Mouse (Mus musculus): Measurements from ENCODE around the gene Pitpnm3. TPM values are rescaled to one million over a fixed set of nuclear protein-coding genes. Genes with fewer than 3 reads are reported as not detected.

Pitpnm3 gene
- polyA plus RNA-seq, 1 experiment from 2014 or later: 1.4 TPM

GRCm38 (mm10) chr11:72120354-72120753 lies 15.2 kb downstream of the Pitpnm3 start:
- no peak overlapping the region for H3K4me3 ChIP-seq (ENCODE audit: low read depth, low read length)
- no peak for DNase-seq (ENCODE audit: low spot score)
- no peak overlapping the region for H3K27ac ChIP-seq (ENCODE audit: low read depth)
- H3K27me3 ChIP-seq (replicated peaks; ENCODE audit: control insufficient read depth, insufficient read depth, low read length): no peaks in the 10 kb centered on the region
- H3K4me2 ChIP-seq (ENCODE audit: low read length): no peak overlapping the region
- no peaks in the 10 kb centered on the region for H3K36me3 ChIP-seq (ENCODE audit: control insufficient read depth, insufficient read depth, low read length)
- WGBS: 82% methylated on average over 6 of the region's 6 CpGs
- H3K9me3 ChIP-seq (ENCODE audit: control insufficient read depth, low read length): no peaks in the 10 kb centered on the region
- no peak for ATAC-seq (replicated peaks; ENCODE audit: low FRiP score, low TSS enrichment, low read depth)
- no peak overlapping the region for H3K9ac ChIP-seq (ENCODE audit: low read length)
- H3K4me1 ChIP-seq (replicated peaks; ENCODE audit: control insufficient read depth, insufficient read depth, low read length): no peaks in the 10 kb centered on the region

- 80% methylated on average over 3 of the region's 3 CpGs for WGBS
- no peak for DNase-seq (ENCODE audit: low spot score)
- Histone ChIP-seq H3K27me3 (replicated peaks; ENCODE audit: control insufficient read depth, insufficient read depth, low read length) (no peaks in the 10 kb centered on the region), H3K4me2 (ENCODE audit: low read length) (no peak overlapping the region), H3K4me1 (replicated peaks; ENCODE audit: control insufficient read depth, insufficient read depth, low read length) (no peaks in the 10 kb centered on the region), H3K9ac (ENCODE audit: low read length) (no peak overlapping the region), H3K4me3 (ENCODE audit: low read depth, low read length) (no peak overlapping the region), H3K9me3 (ENCODE audit: control insufficient read depth, low read length) (no peaks in the 10 kb centered on the region), H3K36me3 (ENCODE audit: control insufficient read depth, insufficient read depth, low read length) (no peaks in the 10 kb centered on the region), H3K27ac (ENCODE audit: low read depth) (no peak overlapping the region)
- ATAC-seq (replicated peaks; ENCODE audit: low FRiP score, low TSS enrichment, low read depth): no peak
Observed at GRCm38 (mm10) chr11:72118630-72119029, 16.9 kb downstream of the Pitpnm3 start.

GRCm38 (mm10) chr11:72113296-72113695 lies 22.3 kb downstream of the Pitpnm3 start:
- ATAC-seq (replicated peaks; ENCODE audit: low FRiP score, low TSS enrichment, low read depth): no peak

GRCm38 (mm10) chr11:72110726-72111125 lies 24.9 kb downstream of the Pitpnm3 start:
- Histone ChIP-seq H3K4me2 (ENCODE audit: low read length) (no peak overlapping the region), H3K9ac (ENCODE audit: low read length) (no peak overlapping the region), H3K27me3 (replicated peaks; ENCODE audit: control insufficient read depth, insufficient read depth, low read length) (no peaks in the 10 kb centered on the region), H3K9me3 (ENCODE audit: control insufficient read depth, low read length) (no peaks in the 10 kb centered on the region), H3K36me3 (ENCODE audit: control insufficient read depth, insufficient read depth, low read length) (no peaks in the 10 kb centered on the region), H3K27ac (ENCODE audit: low read depth) (no peak overlapping the region), H3K4me3 (ENCODE audit: low read depth, low read length) (no peak overlapping the region), H3K4me1 (replicated peaks; ENCODE audit: control insufficient read depth, insufficient read depth, low read length) (no peaks in the 10 kb centered on the region)
- DNase-seq (ENCODE audit: low spot score) (no peak), ATAC-seq (replicated peaks; ENCODE audit: low FRiP score, low TSS enrichment, low read depth) (no peak)
- WGBS: 43% methylated on average over 3 of the region's 3 CpGs

More at GRCm38 (mm10) chr11:72113296-72113695, 22.3 kb downstream of the Pitpnm3 start:
- no peaks in the 10 kb centered on the region for H3K36me3 ChIP-seq (ENCODE audit: control insufficient read depth, insufficient read depth, low read length)
- no peak overlapping the region for H3K9ac ChIP-seq (ENCODE audit: low read length)
- H3K4me3 ChIP-seq (ENCODE audit: low read depth, low read length): no peak overlapping the region
- no peaks in the 10 kb centered on the region for H3K27me3 ChIP-seq (replicated peaks; ENCODE audit: control insufficient read depth, insufficient read depth, low read length)
- 55% methylated on average over 4 of the region's 4 CpGs for WGBS
- no peak for DNase-seq (ENCODE audit: low spot score)
- H3K27ac ChIP-seq (ENCODE audit: low read depth): no peak overlapping the region
- no peaks in the 10 kb centered on the region for H3K4me1 ChIP-seq (replicated peaks; ENCODE audit: control insufficient read depth, insufficient read depth, low read length)
- H3K9me3 ChIP-seq (ENCODE audit: control insufficient read depth, low read length): no peaks in the 10 kb centered on the region
- no peak overlapping the region for H3K4me2 ChIP-seq (ENCODE audit: low read length)

DNA sequence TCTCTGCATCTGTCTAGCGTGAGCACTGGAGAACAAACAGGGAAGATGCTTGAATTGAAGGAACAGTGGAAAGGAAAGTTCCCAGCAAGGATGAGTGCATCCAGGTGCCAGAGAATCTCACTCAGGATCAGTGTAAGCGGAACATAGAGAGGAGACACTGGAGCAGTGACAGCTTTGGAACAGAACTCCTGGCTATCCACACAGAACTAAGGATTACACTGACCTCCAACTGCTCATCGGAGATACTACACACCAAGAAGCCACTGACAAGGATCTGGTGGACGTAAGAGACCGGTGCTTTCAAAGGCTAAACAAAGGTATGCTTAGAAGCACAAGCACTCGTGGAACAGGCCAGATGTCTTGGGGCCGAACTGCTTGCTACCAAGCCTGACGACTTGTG lies 31.4 kb downstream of the Pitpnm3 start:
- Histone ChIP-seq H3K4me1 (replicated peaks; ENCODE audit: control insufficient read depth, insufficient read depth, low read length) (no peaks in the 10 kb centered on the region), H3K9ac (ENCODE audit: low read length) (no peak overlapping the region), H3K27me3 (replicated peaks; ENCODE audit: control insufficient read depth, insufficient read depth, low read length) (no peaks in the 10 kb centered on the region), H3K4me3 (ENCODE audit: low read depth, low read length) (no peak overlapping the region), H3K9me3 (ENCODE audit: control insufficient read depth, low read length) (no peaks in the 10 kb centered on the region), H3K36me3 (ENCODE audit: control insufficient read depth, insufficient read depth, low read length) (no peaks in the 10 kb centered on the region), H3K27ac (ENCODE audit: low read depth) (no peak overlapping the region), H3K4me2 (ENCODE audit: low read length) (no peak overlapping the region)
- DNase-seq (ENCODE audit: low spot score) (no peak), ATAC-seq (replicated peaks; ENCODE audit: low FRiP score, low TSS enrichment, low read depth) (no peak)
- WGBS: 60% methylated on average over 8 of the region's 8 CpGs

DNA sequence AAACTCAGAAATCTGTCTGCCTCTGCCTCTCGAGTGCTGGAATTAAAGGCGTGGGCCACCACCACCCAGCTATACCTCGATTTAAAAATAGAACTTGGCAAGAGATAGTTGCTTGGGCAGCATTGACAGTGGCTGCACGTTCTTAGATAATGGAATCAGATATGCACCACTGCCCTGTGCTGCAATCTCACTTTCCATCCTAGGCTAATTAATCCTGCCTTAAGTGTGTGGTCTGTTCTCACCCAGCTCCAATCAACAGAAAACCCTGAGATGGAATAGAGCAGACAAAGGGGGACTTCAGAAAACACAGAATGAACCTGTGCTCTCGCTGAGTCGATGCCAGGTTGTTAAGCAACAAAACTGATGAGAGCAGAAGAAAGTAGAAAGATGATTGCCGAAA lies 32.0 kb downstream of the Pitpnm3 start:
- no peak overlapping the region for H3K27ac ChIP-seq (ENCODE audit: low read depth)
- WGBS: 75% methylated on average over 7 of the region's 7 CpGs
- no peaks in the 10 kb centered on the region for H3K9me3 ChIP-seq (ENCODE audit: control insufficient read depth, low read length)
- H3K27me3 ChIP-seq (replicated peaks; ENCODE audit: control insufficient read depth, insufficient read depth, low read length): no peaks in the 10 kb centered on the region
- no peak overlapping the region for H3K9ac ChIP-seq (ENCODE audit: low read length)
- no peak overlapping the region for H3K4me3 ChIP-seq (ENCODE audit: low read depth, low read length)
- no peaks in the 10 kb centered on the region for H3K36me3 ChIP-seq (ENCODE audit: control insufficient read depth, insufficient read depth, low read length)
- DNase-seq (ENCODE audit: low spot score) (no peak), ATAC-seq (replicated peaks; ENCODE audit: low FRiP score, low TSS enrichment, low read depth) (no peak)
- H3K4me2 ChIP-seq (ENCODE audit: low read length): no peak overlapping the region
- no peaks in the 10 kb centered on the region for H3K4me1 ChIP-seq (replicated peaks; ENCODE audit: control insufficient read depth, insufficient read depth, low read length)

DNA sequence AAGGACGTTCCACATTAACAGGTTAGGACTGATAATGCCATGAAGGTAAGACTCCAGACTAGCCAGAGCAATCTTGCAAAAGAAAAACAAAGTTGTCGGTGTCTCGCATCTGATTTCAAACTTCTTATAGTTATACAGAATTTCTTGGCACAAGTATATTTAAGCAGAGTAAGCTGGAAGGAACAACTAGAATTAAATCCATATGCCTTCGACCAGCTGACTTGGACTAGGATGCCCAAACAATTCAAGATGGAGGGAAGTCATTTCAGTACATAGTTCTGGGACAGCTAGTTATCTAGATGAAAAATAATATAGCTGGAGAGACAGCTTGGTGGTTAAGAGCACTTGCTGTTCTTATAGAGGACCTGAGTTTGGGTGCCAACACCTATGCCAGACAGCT lies 34.6 kb downstream of the Pitpnm3 start:
- no peak overlapping the region for H3K27ac ChIP-seq (ENCODE audit: low read depth)
- no peaks in the 10 kb centered on the region for H3K9me3 ChIP-seq (ENCODE audit: control insufficient read depth, low read length)
- WGBS: 85% methylated on average over 4 of the region's 4 CpGs
- no peaks in the 10 kb centered on the region for H3K4me1 ChIP-seq (replicated peaks; ENCODE audit: control insufficient read depth, insufficient read depth, low read length)
- H3K4me3 ChIP-seq (ENCODE audit: low read depth, low read length): no peak overlapping the region
- ATAC-seq (replicated peaks; ENCODE audit: low FRiP score, low TSS enrichment, low read depth): no peak
- no peak overlapping the region for H3K4me2 ChIP-seq (ENCODE audit: low read length)
- no peak for DNase-seq (ENCODE audit: low spot score)
- H3K36me3 ChIP-seq (ENCODE audit: control insufficient read depth, insufficient read depth, low read length): no peaks in the 10 kb centered on the region
- no peak overlapping the region for H3K9ac ChIP-seq (ENCODE audit: low read length)
- no peaks in the 10 kb centered on the region for H3K27me3 ChIP-seq (replicated peaks; ENCODE audit: control insufficient read depth, insufficient read depth, low read length)

GRCm38 (mm10) chr11:72099181-72099580 lies 36.4 kb downstream of the Pitpnm3 start:
- no peak overlapping the region for H3K4me2 ChIP-seq (ENCODE audit: low read length)
- DNase-seq (ENCODE audit: low spot score): no peak

GRCm38 (mm10) chr11:72098027-72098426 lies 37.6 kb downstream of the Pitpnm3 start:
- WGBS: 85% methylated on average over 3 of the region's 3 CpGs
- ATAC-seq (replicated peaks; ENCODE audit: low FRiP score, low TSS enrichment, low read depth) (no peak), DNase-seq (ENCODE audit: low spot score) (no peak)
- Histone ChIP-seq H3K36me3 (ENCODE audit: control insufficient read depth, insufficient read depth, low read length) (no peaks in the 10 kb centered on the region), H3K27ac (ENCODE audit: low read depth) (no peak overlapping the region), H3K9me3 (ENCODE audit: control insufficient read depth, low read length) (no peaks in the 10 kb centered on the region), H3K4me1 (replicated peaks; ENCODE audit: control insufficient read depth, insufficient read depth, low read length) (no peaks in the 10 kb centered on the region), H3K9ac (ENCODE audit: low read length) (no peak overlapping the region), H3K27me3 (replicated peaks; ENCODE audit: control insufficient read depth, insufficient read depth, low read length) (no peaks in the 10 kb centered on the region), H3K4me3 (ENCODE audit: low read depth, low read length) (no peak overlapping the region), H3K4me2 (ENCODE audit: low read length) (no peak overlapping the region)

More at GRCm38 (mm10) chr11:72099181-72099580, 36.4 kb downstream of the Pitpnm3 start:
- Histone ChIP-seq H3K27ac (ENCODE audit: low read depth) (no peak overlapping the region), H3K36me3 (ENCODE audit: control insufficient read depth, insufficient read depth, low read length) (no peaks in the 10 kb centered on the region), H3K9ac (ENCODE audit: low read length) (no peak overlapping the region), H3K4me1 (replicated peaks; ENCODE audit: control insufficient read depth, insufficient read depth, low read length) (no peaks in the 10 kb centered on the region), H3K27me3 (replicated peaks; ENCODE audit: control insufficient read depth, insufficient read depth, low read length) (no peaks in the 10 kb centered on the region), H3K9me3 (ENCODE audit: control insufficient read depth, low read length) (no peaks in the 10 kb centered on the region), H3K4me3 (ENCODE audit: low read depth, low read length) (no peak overlapping the region)
- 80% methylated on average over 4 of the region's 4 CpGs for WGBS
- no peak for ATAC-seq (replicated peaks; ENCODE audit: low FRiP score, low TSS enrichment, low read depth)

Measured in intestine, embryonic 14.5 days (tissue).